Mouse (Mus musculus) MEL (cell line): ENCODE measurements around the gene Bglap.

Source experiments
- CHD2 ChIP-seq: IDR thresholded peaks from 2 replicates; pipeline ENCODE4 v1.6.1; 2011; ENCODE audit warnings: low read length, improper control_type of control experiment
- CTCF ChIP-seq, 3 experiments: IDR thresholded peaks in 2 of 3; conservative IDR thresholded peaks in 1 of 3; 2 replicates each; pipeline ENCODE4 v1.5.1; 2011 to 2012; ENCODE audit warnings: low read length in 3 of 3, low read depth in 2 of 3, mild to moderate bottlenecking in 2 of 3, improper control_type of control experiment in 1 of 3, inconsistent platforms in 1 of 3, mixed read lengths in 1 of 3, moderate library complexity in 1 of 3; ENCODE audit not compliant: control insufficient read depth in 1 of 3, insufficient read depth in 1 of 3, poor library complexity in 1 of 3, severe bottlenecking in 1 of 3
- EP300 ChIP-seq, 2 experiments: IDR thresholded peaks; 2 replicates each; pipeline ENCODE4 v1.6.1; 2011; ENCODE audit warnings: improper control_type of control experiment in 2 of 2, low read length in 2 of 2, low read depth in 1 of 2, mild to moderate bottlenecking in 1 of 2
- ETS1 ChIP-seq: IDR thresholded peaks from 2 replicates; pipeline ENCODE4 v1.6.1; 2012; ENCODE audit warnings: low read depth, mild to moderate bottlenecking, inconsistent platforms, low read length, improper control_type of control experiment, moderate library complexity
- GABPA ChIP-seq: IDR thresholded peaks from 2 replicates; pipeline ENCODE4 v1.6.1; 2012; ENCODE audit warnings: low read depth, mild to moderate bottlenecking, inconsistent platforms, low read length, improper control_type of control experiment, moderate library complexity
- MEF2A ChIP-seq: IDR thresholded peaks from 2 replicates; pipeline ENCODE4 v1.6.1; 2014; ENCODE audit warnings: low read depth, mild to moderate bottlenecking, inconsistent platforms, low read length, improper control_type of control experiment; ENCODE audit not compliant: poor library complexity, insufficient replicate concordance, severe bottlenecking; ENCODE audit errors: extremely low read depth
- NELFE ChIP-seq: IDR thresholded peaks from 2 replicates; pipeline ENCODE4 v1.6.1; 2011; ENCODE audit warnings: low read depth, low read length, improper control_type of control experiment
- TAL1 ChIP-seq: IDR thresholded peaks from 2 replicates; pipeline ENCODE4 v1.6.1; 2012; ENCODE audit warnings: mild to moderate bottlenecking, inconsistent platforms, low read length, moderate library complexity, mixed read lengths
- USF1 ChIP-seq: IDR thresholded peaks from 2 replicates; pipeline ENCODE4 v1.6.1; 2014; ENCODE audit warnings: low read depth, mild to moderate bottlenecking, inconsistent platforms, low read length, improper control_type of control experiment, moderate library complexity

DNA sequence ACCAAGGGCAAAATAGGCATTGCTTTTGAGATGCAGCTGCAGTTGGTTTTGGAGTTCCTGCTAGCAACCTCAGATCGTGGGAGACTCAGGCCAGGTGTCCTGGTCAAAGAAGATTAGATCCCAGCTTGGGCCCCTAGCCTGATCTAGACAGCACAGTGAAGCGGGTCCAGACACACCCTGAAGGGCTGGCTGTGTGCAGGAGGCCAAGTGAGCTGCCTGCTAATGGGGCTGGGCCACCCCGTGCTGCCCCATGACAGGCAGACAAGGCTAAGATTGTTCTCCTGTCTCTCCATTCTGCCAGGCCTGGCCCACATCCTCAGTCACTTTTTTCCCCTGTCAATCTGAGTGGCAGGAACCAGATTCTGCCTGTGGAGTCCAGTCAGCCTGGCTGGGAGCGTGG lies 20.6 kb downstream of the Bglap start:
- TF ChIP-seq NELFE (no peak), CTCF (IDR thresholded peaks at IDR 0.05 in 2 of 3, conservative IDR thresholded peaks at IDR 0.05 in 1 of 3; ENCODE audit: control insufficient read depth in 1 of 3, insufficient read depth in 1 of 3, low read depth in 2 of 3, low read length in 3 of 3, poor library complexity in 1 of 3, severe bottlenecking in 1 of 3) (no peak), MEF2A (no peak), USF1 (no peak), EP300 (IDR thresholded peaks at IDR 0.05; ENCODE audit: low read depth in 1 of 2, low read length in 2 of 2) (no peak), GABPA (no peak), TAL1 (no peak), CHD2 (no peak), ETS1 (no peak)
